Mouse (Mus musculus): ENCODE measurements around the gene Tssk3.

- TF ChIP-seq CTCF (conservative IDR thresholded peaks at IDR 0.05 in 1 of 2, IDR thresholded peaks at IDR 0.05 in 1 of 2; ENCODE audit: low read depth in 2 of 2, low read length in 2 of 2) (no peak), NELFE (IDR thresholded peaks at IDR 0.05; ENCODE audit: low read depth, low read length) (no peak), POLR2AphosphoS2 (IDR thresholded peaks at IDR 0.05; ENCODE audit: low read depth, low read length) (no peak), POLR2A (IDR thresholded peaks at IDR 0.05; ENCODE audit: low read depth, low read length) (no peak), KAT2A (IDR thresholded peaks at IDR 0.05; ENCODE audit: insufficient replicate concordance, low read length) (no peak), MAFK (IDR thresholded peaks at IDR 0.05; ENCODE audit: insufficient replicate concordance, low read length) (no peak)
These were observed 28.7 kb downstream of the Tssk3 start for GRCm38 (mm10) chr4:129462118-129462517.
